Mouse (Mus musculus): ENCODE results near the gene Trim34b.
"Not testable (repeated sequence)": the region's sequence is repeated elsewhere in the genome, so short reads cannot be mapped to it uniquely, and the experiment has no call there.

The Trim34b gene

GRCm38 (mm10) chr7:104329171-104329570, at the start of gene Trim34b:
TSS of gene Trim34b (plus strand) at chr7:104329471.
- not testable (repeated sequence) for DNase-seq (ENCODE audit: low read depth, low spot score)

- DNase-seq (ENCODE audit: low read depth, low spot score) = peak; percentile 59
These were observed 41.5 kb upstream of the Trim34b start, which contains the start of gene Trim5 for GRCm38 (mm10) chr7:104287576-104288443. TSS of gene Trim5 (minus strand) at chr7:104288094.

GRCm38 (mm10) chr7:104290641-104291040, 38.6 kb upstream of the Trim34b start:
- peak; percentile 71 for DNase-seq (ENCODE audit: low read depth, low spot score)

- DNase-seq (ENCODE audit: low read depth, low spot score) = peak; percentile 77
These were observed 37.5 kb upstream of the Trim34b start for GRCm38 (mm10) chr7:104291638-104292400.

- peak; percentile 70 for DNase-seq (ENCODE audit: low read depth, low spot score)
These were observed 14.4 kb upstream of the Trim34b start for GRCm38 (mm10) chr7:104314796-104315353.

- DNase-seq (ENCODE audit: low read depth, low spot score) = peak; percentile 23
These were observed 13.7 kb upstream of the Trim34b start, which contains the start of gene Trim12a for GRCm38 (mm10) chr7:104315369-104316080. TSS of gene Trim12a (minus strand) at chr7:104315466.

GRCm38 (mm10) chr7:104322028-104322427, 7.2 kb upstream of the Trim34b start:
- DNase-seq (ENCODE audit: low read depth, low spot score) = peak; percentile 65

GRCm38 (mm10) chr7:104335547-104335946, 6.3 kb downstream of the Trim34b start:
- not testable (repeated sequence) for DNase-seq (ENCODE audit: low read depth, low spot score)

GRCm38 (mm10) chr7:104340744-104341143, 11.5 kb downstream of the Trim34b start:
- not testable (repeated sequence) for DNase-seq (ENCODE audit: low read depth, low spot score)

GRCm38 (mm10) chr7:104348043-104348442, 18.8 kb downstream of the Trim34b start:
- not testable (repeated sequence) for DNase-seq (ENCODE audit: low read depth, low spot score)

- DNase-seq (ENCODE audit: low read depth, low spot score) = peak; percentile 91
These were observed 23.7 kb downstream of the Trim34b start, which contains the start of gene Trim12c for GRCm38 (mm10) chr7:104352717-104353599. TSS of gene Trim12c (minus strand) at chr7:104353362.

GRCm38 (mm10) chr7:104353600-104353967, 24.3 kb downstream of the Trim34b start:
- no peak for DNase-seq (ENCODE audit: low read depth, low spot score)

- no peak for DNase-seq (ENCODE audit: low read depth, low spot score)
These were observed 37.1 kb downstream of the Trim34b start for GRCm38 (mm10) chr7:104366339-104366738.

- DNase-seq (ENCODE audit: low read depth, low spot score) = peak; percentile 76
These were observed 40.6 kb downstream of the Trim34b start, which contains the start of gene Trim30b for GRCm38 (mm10) chr7:104369736-104370414. TSS of gene Trim30b (minus strand) at chr7:104369884.
